Mouse (Mus musculus): ENCODE results near the gene Naxd.

DNA sequence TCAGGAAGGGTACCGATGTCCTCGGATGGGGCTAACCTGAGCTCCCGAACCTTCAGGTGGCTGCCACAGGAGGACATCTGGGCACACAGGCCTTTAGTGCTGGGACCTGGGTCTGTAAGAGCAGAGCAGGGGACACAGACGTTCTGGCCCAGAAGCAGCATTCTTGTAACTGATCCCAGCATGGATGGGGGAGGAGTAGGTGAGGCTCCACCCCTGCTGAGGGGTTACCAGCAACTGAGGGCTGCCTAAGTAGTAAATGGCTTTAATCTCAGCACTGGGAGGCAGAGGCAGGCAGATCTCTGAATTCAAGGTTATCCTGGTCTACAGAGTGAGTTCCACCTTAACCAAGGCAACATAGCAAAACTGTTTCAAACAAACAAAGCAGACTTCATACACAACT is 45.6 kb downstream of the Naxd start:
- TF ChIP-seq CTCF (IDR thresholded peaks at IDR 0.05; ENCODE audit: low read depth, low read length) (no peak), TAL1 (conservative IDR thresholded peaks at IDR 0.05; ENCODE audit: low read depth, low read length) (no peak)
